Mouse (Mus musculus) Patski (cell line): ENCODE data around the gene Nat8f6. TPM values are rescaled to one million over a fixed set of nuclear protein-coding genes. Genes with fewer than 3 reads are reported as not detected.
A peak's percentile ranks its signal among the peaks of the same experiment; 100 is the strongest.
"Not testable (repeated sequence)": the region's sequence is repeated elsewhere in the genome, so short reads cannot be mapped to it uniquely, and the experiment has no call there.

ENCODE experiments used
- ATAC-seq: fragments of 100-300 bp; one replicate; pipeline ENCODE4 v1.8.0; 2021
- CTCF ChIA-PET: fragments of 350-600 bp; sonication (Branson Sonifier 250); formaldehyde crosslinking; loops from one replicate; lab custom pipeline; 2022; ENCODE audit warnings: inconsistent platforms; lab: Charles Lee
- POLR2A ChIA-PET: fragments of 350-600 bp; sonication (Branson Sonifier 250); formaldehyde crosslinking; loops from one replicate; lab custom pipeline; 2022; ENCODE audit warnings: antibody characterized with exemption, inconsistent platforms; lab: Charles Lee
- DNase-seq: peaks from one replicate; pipeline ENCODE4 v3.0.0-alpha.2; 2011; ENCODE audit warnings: low read depth, low spot score
- H3K27me3 ChIP-seq: fragments of 371-371 bp; one replicate; pipeline ENCODE4 v1.5.1; 2021
- CTCF ChIP-seq: fragments of 100-300 bp; IDR thresholded peaks from one replicate; pipeline ENCODE4 v1.5.1; 2021
- in situ Hi-C: fragments of 300-500 bp; cut with MboI; formaldehyde crosslinking; loops from 3 replicates; pipeline ENCODE4 v1.11.1; 2018; ENCODE audit warnings: low pct_unique_long_range_greater_than_20kb, mixed read lengths
- polyA plus RNA-seq: library from polyadenylated mRNA; unstranded; gene quantifications from one replicate; pipeline ENCODE4 v1.2.3, GENCODE M21; 2021

Nat8f6 gene
- polyA plus RNA-seq, 1 experiment from 2014 or later: 0.64 TPM

- in situ Hi-C loops: no loop called here
- TF ChIP-seq CTCF: no peak
- ChIA-PET CTCF (no interaction called here), POLR2A (no interaction called here)
- H3K27me3 ChIP-seq: no peaks in the 10 kb centered on the region
- DNase-seq (peak; percentile 61), ATAC-seq (peak; percentile 82)
These were observed 35.5 kb upstream of the Nat8f6 start for GRCm38 (mm10) chr6:85856194-85856678.

GRCm38 (mm10) chr6:85853481-85853880 is 32.7 kb upstream of the Nat8f6 start:
- H3K27me3 ChIP-seq: peaks cover 4% of the 10 kb centered on the region
- ChIA-PET CTCF (no interaction called here), POLR2A (no interaction called here)
- in situ Hi-C loops: no loop called here
- DNase-seq (no peak), ATAC-seq (no peak)
- no peak for TF ChIP-seq CTCF

GRCm38 (mm10) chr6:85851062-85851773 is 30.5 kb upstream of the Nat8f6 start:
- in situ Hi-C loops: no loop called here
- ChIA-PET CTCF (interaction anchor here (1.2 kb wide), 1 partner anchor 11 kb away, joined by 4 read pairs; no protein-coding TSS in a partner anchor), POLR2A (no interaction called here)
- TF ChIP-seq CTCF: no peak
- peaks cover 11% of the 10 kb centered on the region for H3K27me3 ChIP-seq
- ATAC-seq (no peak), DNase-seq (no peak)

GRCm38 (mm10) chr6:85849240-85849639 is 28.5 kb upstream of the Nat8f6 start:
- no peak for DNase-seq
- no peak for TF ChIP-seq CTCF
- ChIA-PET POLR2A (no interaction called here), CTCF (no interaction called here)
- ATAC-seq: no peak
- peaks cover 11% of the 10 kb centered on the region for H3K27me3 ChIP-seq
- in situ Hi-C loops: no loop called here

- H3K27me3 ChIP-seq: peaks cover 11% of the 10 kb centered on the region
- ChIA-PET CTCF (no interaction called here), POLR2A (no interaction called here)
- DNase-seq: no peak
- ATAC-seq: no peak
- in situ Hi-C loops: no loop called here
- no peak for TF ChIP-seq CTCF
These were observed 27.4 kb upstream of the Nat8f6 start for GRCm38 (mm10) chr6:85848140-85848539.

- no peak for DNase-seq
- TF ChIP-seq CTCF: no peak
- POLR2A ChIA-PET: no interaction called here
These were observed 26.2 kb upstream of the Nat8f6 start for GRCm38 (mm10) chr6:85846921-85847320.

GRCm38 (mm10) chr6:85843677-85844458 is 23.1 kb upstream of the Nat8f6 start:
- ATAC-seq, CTCF ChIA-PET, POLR2A ChIA-PET, in situ Hi-C loops, DNase-seq: not testable (repeated sequence)
- H3K27me3 ChIP-seq: peaks cover 11% of the 10 kb centered on the region

More at GRCm38 (mm10) chr6:85846921-85847320, 26.2 kb upstream of the Nat8f6 start:
- ATAC-seq: no peak
- peaks cover 11% of the 10 kb centered on the region for H3K27me3 ChIP-seq
- in situ Hi-C loops: no loop called here
- CTCF ChIA-PET: no interaction called here

- no peaks in the 10 kb centered on the region for H3K27me3 ChIP-seq
- CTCF ChIA-PET: interaction anchor here (1.2 kb wide), 1 partner anchor 11 kb away, joined by 4 read pairs; no protein-coding TSS in a partner anchor
- DNase-seq (no peak), ATAC-seq (no peak)
- in situ Hi-C loops: no loop called here
- TF ChIP-seq CTCF: no peak
- POLR2A ChIA-PET: no interaction called here
These were observed 19.2 kb upstream of the Nat8f6 start for GRCm38 (mm10) chr6:85839982-85840381.

GRCm38 (mm10) chr6:85838674-85839073 is 17.9 kb upstream of the Nat8f6 start:
- H3K27me3 ChIP-seq: no peaks in the 10 kb centered on the region
- in situ Hi-C loops: no loop called here
- no peak for ATAC-seq
- ChIA-PET CTCF (no interaction called here), POLR2A (no interaction called here)
- TF ChIP-seq CTCF: no peak
- no peak for DNase-seq

- in situ Hi-C loops, ATAC-seq, DNase-seq, POLR2A ChIA-PET, CTCF ChIA-PET, H3K27me3 ChIP-seq: not testable (repeated sequence)
These were observed 16.6 kb upstream of the Nat8f6 start for GRCm38 (mm10) chr6:85837307-85837706.

- in situ Hi-C loops, POLR2A ChIA-PET, H3K27me3 ChIP-seq, DNase-seq, CTCF ChIA-PET, ATAC-seq: not testable (repeated sequence)
These were observed 16.1 kb upstream of the Nat8f6 start for GRCm38 (mm10) chr6:85836827-85837226.

GRCm38 (mm10) chr6:85836098-85836497 is 15.3 kb upstream of the Nat8f6 start:
- POLR2A ChIA-PET, in situ Hi-C loops, DNase-seq, CTCF ChIA-PET, ATAC-seq, H3K27me3 ChIP-seq: not testable (repeated sequence)

GRCm38 (mm10) chr6:85835104-85835503 is 14.3 kb upstream of the Nat8f6 start:
- POLR2A ChIA-PET: not testable (repeated sequence)

GRCm38 (mm10) chr6:85834504-85835100 is 13.8 kb upstream of the Nat8f6 start:
- H3K27me3 ChIP-seq, DNase-seq, POLR2A ChIA-PET, in situ Hi-C loops, ATAC-seq, CTCF ChIA-PET: not testable (repeated sequence)

More at GRCm38 (mm10) chr6:85835104-85835503, 14.3 kb upstream of the Nat8f6 start:
- DNase-seq, ATAC-seq, in situ Hi-C loops, H3K27me3 ChIP-seq, CTCF ChIA-PET: not testable (repeated sequence)
